Mouse (Mus musculus): ENCODE measurements at regions not wholly inside any gene's neighbourhood (a gene's known extent, or its start where the extent isn't known, plus 50 kb on each side); places are given as distances from the start of the nearest gene placed in this dataset.
A peak's percentile ranks its signal among the peaks of the same experiment; 100 is the strongest.

GRCm38 (mm10) chrX:144075241-144075640, 78.3 kb upstream of the A730046J19Rik start:
- DNase-seq = peak; percentile 1 to 22

GRCm38 (mm10) chrX:144081146-144081545, 72.3 kb upstream of the A730046J19Rik start:
- no peak for DNase-seq

- no peak for DNase-seq
These were observed 55.3 kb upstream of the A730046J19Rik start for GRCm38 (mm10) chrX:144098200-144098599.
